Mouse (Mus musculus): ENCODE measurements around the gene Evx1.
"Not testable (repeated sequence)": the region's sequence is repeated elsewhere in the genome, so short reads cannot be mapped to it uniquely, and the experiment has no call there.

The Evx1 gene

GRCm38 (mm10) chr6:52321826-52322315, 8.6 kb downstream of the Evx1 start:
- DNase-seq (ENCODE audit: low spot score) = no peak

GRCm38 (mm10) chr6:52322721-52323215, 9.5 kb downstream of the Evx1 start:
- no peak for DNase-seq (ENCODE audit: low spot score)

- no peak for DNase-seq (ENCODE audit: low spot score)
Observed at GRCm38 (mm10) chr6:52323292-52323691, 10.0 kb downstream of the Evx1 start.

- no peak for DNase-seq (ENCODE audit: low spot score)
Observed at GRCm38 (mm10) chr6:52324061-52324460, 10.8 kb downstream of the Evx1 start.

- DNase-seq (ENCODE audit: low spot score) = not testable (repeated sequence)
Observed at GRCm38 (mm10) chr6:52346816-52347215, 33.5 kb downstream of the Evx1 start.

GRCm38 (mm10) chr6:52366021-52366420, 52.7 kb downstream of the Evx1 start:
- no peak for DNase-seq (ENCODE audit: low spot score)

GRCm38 (mm10) chr6:52366533-52366932, 53.2 kb downstream of the Evx1 start:
- DNase-seq (ENCODE audit: low spot score) = no peak

- DNase-seq (ENCODE audit: low spot score) = no peak
Observed at GRCm38 (mm10) chr6:52367067-52367466, 53.8 kb downstream of the Evx1 start.
